Mouse (Mus musculus) brain, embryonic 14.5 days (tissue): ENCODE data around the gene Tmem273. TPM values are rescaled to one million over a fixed set of nuclear protein-coding genes. Genes with fewer than 3 reads are reported as not detected.
A peak's percentile ranks its signal among the peaks of the same experiment; 100 is the strongest.

Experiments used
- DNase-seq: peaks from one replicate; pipeline ENCODE4 v3.0.0-alpha.2; 2011; ENCODE audit warnings: low read depth
- CTCF ChIP-seq: fragments of 200-500 bp; IDR thresholded peaks from 2 replicates; pipeline ENCODE4 v1.5.1; 2012; ENCODE audit warnings: inconsistent platforms, mild to moderate bottlenecking, moderate library complexity, borderline replicate concordance; ENCODE audit not compliant: insufficient read depth, insufficient read length; ENCODE audit errors: extremely low read depth
- POLR2A ChIP-seq: fragments of 200-500 bp; IDR thresholded peaks from 2 replicates; pipeline ENCODE4 v1.6.1; 2012; ENCODE audit warnings: mild to moderate bottlenecking, inconsistent platforms, borderline replicate concordance; ENCODE audit not compliant: poor library complexity, insufficient read depth, insufficient read length, severe bottlenecking; ENCODE audit errors: extremely low read depth
- polyA plus RNA-seq: library from polyadenylated mRNA; depleted of rRNA; stranded (reverse); fragments of >200 nt; gene quantifications from 2 replicates; pipeline ENCODE4 v1.2.3, GENCODE M21; 2012

Gene Tmem273
- polyA plus RNA-seq, 1 experiment: 0.38 TPM

GRCm38 (mm10) chr14:32784130-32784747, 1.5 kb upstream of the Tmem273 start:
- no peak for DNase-seq
- TF ChIP-seq POLR2A (no peak), CTCF (no peak)

DNA sequence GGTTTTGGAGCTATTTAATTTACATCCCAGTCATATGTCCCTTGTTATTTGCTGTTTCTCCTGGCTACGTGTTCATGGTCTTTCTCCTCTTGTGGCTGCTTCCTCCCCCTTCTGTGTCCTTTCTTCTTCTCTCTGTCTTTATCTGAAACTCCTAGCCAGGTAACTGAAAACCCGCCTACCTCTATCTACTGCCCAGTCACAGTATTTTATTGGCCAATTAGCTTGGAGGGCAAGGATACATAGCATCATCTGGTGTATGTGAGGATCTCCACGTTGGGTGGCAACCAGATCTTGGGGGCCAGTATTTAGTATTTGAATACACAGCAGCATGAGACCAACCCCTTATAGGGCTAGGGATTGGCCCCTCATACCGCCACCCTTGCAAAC, 1.0 kb upstream of the Tmem273 start:
- TF ChIP-seq CTCF (no peak), POLR2A (no peak)
- DNase-seq: no peak

- TF ChIP-seq CTCF: no peak
- TF ChIP-seq POLR2A: no peak
- no peak for DNase-seq
Observed at GRCm38 (mm10) chr14:32787691-32788090, 1.9 kb downstream of the Tmem273 start.

DNA sequence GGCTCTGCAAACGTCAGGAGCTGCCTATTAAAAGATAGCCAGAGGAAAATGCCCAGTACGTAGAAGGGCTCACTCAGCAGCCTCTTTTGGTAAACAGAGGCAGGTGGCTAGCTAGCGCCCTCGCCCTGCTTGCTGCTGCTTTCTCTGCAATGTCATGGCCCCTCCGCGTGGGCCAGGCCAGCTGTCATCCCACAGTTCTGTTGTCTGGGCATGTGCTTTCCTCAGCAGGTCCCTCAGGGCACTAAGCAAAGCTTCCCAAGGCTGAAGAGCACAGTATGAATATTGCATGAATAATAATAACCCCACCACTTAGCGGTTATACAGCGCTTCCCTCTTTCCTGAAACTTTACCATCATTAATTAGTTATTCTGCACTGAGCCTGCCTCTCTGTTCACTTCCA, 10.6 kb downstream of the Tmem273 start:
- TF ChIP-seq POLR2A: no peak
- TF ChIP-seq CTCF: no peak
- DNase-seq: peak; percentile 33

GRCm38 (mm10) chr14:32797803-32798202, 12.0 kb downstream of the Tmem273 start:
- no peak for TF ChIP-seq CTCF
- no peak for TF ChIP-seq POLR2A
- DNase-seq: no peak

- no peak for DNase-seq
- TF ChIP-seq POLR2A (no peak), CTCF (no peak)
Observed at GRCm38 (mm10) chr14:32798355-32798754, 12.6 kb downstream of the Tmem273 start.

- no peak for TF ChIP-seq POLR2A
- no peak for TF ChIP-seq CTCF
- no peak for DNase-seq
Observed at GRCm38 (mm10) chr14:32800048-32800447, 14.3 kb downstream of the Tmem273 start.

GRCm38 (mm10) chr14:32801016-32801661, 15.4 kb downstream of the Tmem273 start:
- DNase-seq: peak; percentile 44
- no peak for TF ChIP-seq POLR2A
- peak; percentile 59 for TF ChIP-seq CTCF

GRCm38 (mm10) chr14:32801662-32802024, 15.9 kb downstream of the Tmem273 start:
- DNase-seq: no peak
- TF ChIP-seq CTCF: no peak
- no peak for TF ChIP-seq POLR2A

DNA sequence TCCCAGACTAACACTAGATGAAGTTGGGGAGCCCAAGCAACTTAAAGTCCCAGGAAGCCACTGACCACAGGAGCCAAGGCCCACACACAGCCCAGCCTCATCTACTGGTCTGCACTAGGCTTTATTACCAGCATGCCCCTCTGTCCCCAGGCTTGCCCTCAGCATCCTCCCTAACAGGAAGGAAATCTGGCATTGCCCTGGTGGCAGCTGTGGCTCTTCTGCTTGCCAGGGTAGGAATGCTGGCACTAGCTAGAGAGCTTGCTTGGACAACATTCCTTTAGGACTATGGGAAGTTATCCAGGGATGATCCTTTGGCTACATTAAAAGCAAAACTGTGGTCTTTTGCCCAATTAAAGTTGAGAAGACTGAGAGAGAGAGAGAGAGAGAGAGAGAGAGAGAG, 24.3 kb downstream of the Tmem273 start:
- no peak for DNase-seq
- TF ChIP-seq POLR2A: no peak
- no peak for TF ChIP-seq CTCF

DNA sequence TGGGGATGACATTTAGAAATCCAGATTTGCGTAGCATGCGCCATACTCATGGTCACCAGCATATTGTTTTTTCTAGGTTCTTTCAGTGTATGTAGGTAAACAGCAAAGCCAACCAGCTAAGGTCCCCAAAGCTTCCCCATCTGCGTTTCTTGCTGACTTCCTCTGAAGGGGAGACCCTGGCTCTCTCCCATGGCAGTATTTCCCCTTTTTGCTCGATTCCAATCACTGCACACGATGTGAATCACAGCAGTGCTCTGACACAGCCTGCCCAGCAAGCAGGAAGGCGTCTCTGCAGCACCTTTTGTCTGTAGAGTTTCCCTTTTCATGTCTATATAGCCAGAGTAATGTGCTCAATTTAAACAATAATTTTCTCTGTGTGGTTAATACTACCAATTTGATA, 26.7 kb downstream of the Tmem273 start:
- TF ChIP-seq POLR2A (no peak), CTCF (no peak)
- DNase-seq: no peak

GRCm38 (mm10) chr14:32814961-32815360, 29.2 kb downstream of the Tmem273 start:
- DNase-seq: no peak
- TF ChIP-seq CTCF: no peak
- no peak for TF ChIP-seq POLR2A

GRCm38 (mm10) chr14:32816533-32816932, 30.8 kb downstream of the Tmem273 start:
- TF ChIP-seq POLR2A (no peak), CTCF (no peak)
- no peak for DNase-seq

- TF ChIP-seq CTCF: no peak
- DNase-seq: no peak
Observed at GRCm38 (mm10) chr14:32817258-32817657, 31.5 kb downstream of the Tmem273 start.
